Mouse (Mus musculus): ENCODE results near the gene Myrf. TPM values are rescaled to one million over a fixed set of nuclear protein-coding genes. Genes with fewer than 3 reads are reported as not detected.

The Myrf gene
- total and polyA plus RNA-seq, 2 experiments from 2014 or later, result 0.91 to 2.2 TPM

- no peaks in the 10 kb centered on the region for H3K27me3 ChIP-seq (ENCODE audit: insufficient read depth, low read length)
- H3K4me1 ChIP-seq (ENCODE audit: insufficient read depth, low read length), result peaks cover 10% of the 10 kb centered on the region; the same call in 1 of the 2 replicates
- H3K27ac ChIP-seq (ENCODE audit: low read depth, low read length), result peak overlapping the region; percentile 71
- no peak for TF ChIP-seq CTCF (IDR thresholded peaks at IDR 0.05)
- H3K9me3 ChIP-seq (ENCODE audit: low read length), result no peaks in the 10 kb centered on the region
- peak overlapping the region; percentile 80 for H3K4me3 ChIP-seq (ENCODE audit: low read depth, low read length)
- ATAC-seq (ENCODE audit: low FRiP score) (peak; percentile 1; the same call in 1 of the 2 replicates), DNase-seq (ENCODE audit: low spot score) (no peak)
- WGBS, result 4% methylated on average over 23 of the region's 23 CpGs
- peaks cover 32% of the 10 kb centered on the region for H3K36me3 ChIP-seq (ENCODE audit: insufficient read depth, low read length)
- H3K9ac ChIP-seq (replicated peaks; ENCODE audit: low read length, poor library complexity, severe bottlenecking), result peak overlapping the region; percentile 70
- peak overlapping the region; percentile 85 for H3K4me2 ChIP-seq (ENCODE audit: low read depth, low read length, poor library complexity, severe bottlenecking)
Measured at GRCm38 (mm10) chr19:10203146-10203847, 37.3 kb downstream of the Myrf start.

GRCm38 (mm10) chr19:10198723-10199122 is 41.8 kb downstream of the Myrf start:
- peaks cover 48% of the 10 kb centered on the region for H3K36me3 ChIP-seq (ENCODE audit: insufficient read depth, low read length)
- H3K4me2 ChIP-seq (ENCODE audit: low read depth, low read length, poor library complexity, severe bottlenecking), result no peak overlapping the region
- H3K9me3 ChIP-seq (ENCODE audit: low read length), result no peaks in the 10 kb centered on the region
- ATAC-seq (ENCODE audit: low FRiP score) (peak; percentile 57; the same call in 1 of the 2 replicates), DNase-seq (ENCODE audit: low spot score) (peak; percentile 94)
- peaks cover 4% of the 10 kb centered on the region; the same call in 1 of the 2 replicates for H3K4me1 ChIP-seq (ENCODE audit: insufficient read depth, low read length)
- H3K27me3 ChIP-seq (ENCODE audit: insufficient read depth, low read length), result no peaks in the 10 kb centered on the region
- no peak overlapping the region for H3K9ac ChIP-seq (replicated peaks; ENCODE audit: low read length, poor library complexity, severe bottlenecking)
- H3K27ac ChIP-seq (ENCODE audit: low read depth, low read length), result no peak overlapping the region
- 31% methylated on average over 3 of the region's 3 CpGs for WGBS
- peak; percentile 94 for TF ChIP-seq CTCF (IDR thresholded peaks at IDR 0.05)
- no peak overlapping the region for H3K4me3 ChIP-seq (ENCODE audit: low read depth, low read length)

GRCm38 (mm10) chr19:10198286-10198685 is 42.3 kb downstream of the Myrf start:
- peaks cover 52% of the 10 kb centered on the region for H3K36me3 ChIP-seq (ENCODE audit: insufficient read depth, low read length)
- H3K9ac ChIP-seq (replicated peaks; ENCODE audit: low read length, poor library complexity, severe bottlenecking), result no peak overlapping the region
- no peak for TF ChIP-seq CTCF (IDR thresholded peaks at IDR 0.05)
- H3K4me3 ChIP-seq (ENCODE audit: low read depth, low read length), result no peak overlapping the region
- DNase-seq (ENCODE audit: low spot score) (no peak), ATAC-seq (ENCODE audit: low FRiP score) (no peak)
- no peak overlapping the region for H3K27ac ChIP-seq (ENCODE audit: low read depth, low read length)
- H3K4me2 ChIP-seq (ENCODE audit: low read depth, low read length, poor library complexity, severe bottlenecking), result no peak overlapping the region
- H3K27me3 ChIP-seq (ENCODE audit: insufficient read depth, low read length), result no peaks in the 10 kb centered on the region
- H3K4me1 ChIP-seq (ENCODE audit: insufficient read depth, low read length), result peaks cover 3% of the 10 kb centered on the region; the same call in 1 of the 2 replicates
- H3K9me3 ChIP-seq (ENCODE audit: low read length), result no peaks in the 10 kb centered on the region
- WGBS, result 88% methylated on average over 2 of the region's 2 CpGs

GRCm38 (mm10) chr19:10197130-10197529 is 43.4 kb downstream of the Myrf start:
- Histone ChIP-seq H3K4me2 (ENCODE audit: low read depth, low read length, poor library complexity, severe bottlenecking) (no peak overlapping the region), H3K27me3 (ENCODE audit: insufficient read depth, low read length) (no peaks in the 10 kb centered on the region), H3K27ac (ENCODE audit: low read depth, low read length) (no peak overlapping the region), H3K9ac (replicated peaks; ENCODE audit: low read length, poor library complexity, severe bottlenecking) (no peak overlapping the region), H3K4me1 (ENCODE audit: insufficient read depth, low read length) (no peaks in the 10 kb centered on the region), H3K36me3 (ENCODE audit: insufficient read depth, low read length) (peaks cover 63% of the 10 kb centered on the region), H3K4me3 (ENCODE audit: low read depth, low read length) (no peak overlapping the region), H3K9me3 (ENCODE audit: low read length) (no peaks in the 10 kb centered on the region)
- TF ChIP-seq CTCF (IDR thresholded peaks at IDR 0.05), result no peak
- no peak for ATAC-seq (ENCODE audit: low FRiP score)
- no peak for DNase-seq (ENCODE audit: low spot score)
- WGBS, result 90% methylated on average over 4 of the region's 4 CpGs

GRCm38 (mm10) chr19:10195252-10195651 is 45.3 kb downstream of the Myrf start:
- Histone ChIP-seq H3K4me2 (ENCODE audit: low read depth, low read length, poor library complexity, severe bottlenecking) (no peak overlapping the region), H3K27ac (ENCODE audit: low read depth, low read length) (no peak overlapping the region), H3K4me1 (ENCODE audit: insufficient read depth, low read length) (no peaks in the 10 kb centered on the region), H3K36me3 (ENCODE audit: insufficient read depth, low read length) (peaks cover 54% of the 10 kb centered on the region), H3K9me3 (ENCODE audit: low read length) (no peaks in the 10 kb centered on the region), H3K27me3 (ENCODE audit: insufficient read depth, low read length) (no peaks in the 10 kb centered on the region), H3K9ac (replicated peaks; ENCODE audit: low read length, poor library complexity, severe bottlenecking) (no peak overlapping the region), H3K4me3 (ENCODE audit: low read depth, low read length) (no peak overlapping the region)
- 74% methylated on average over 5 of the region's 5 CpGs for WGBS
- DNase-seq (ENCODE audit: low spot score) (no peak), ATAC-seq (ENCODE audit: low FRiP score) (no peak)
- no peak for TF ChIP-seq CTCF (IDR thresholded peaks at IDR 0.05)

GRCm38 (mm10) chr19:10194337-10194736 is 46.2 kb downstream of the Myrf start:
- Histone ChIP-seq H3K4me2 (ENCODE audit: low read depth, low read length, poor library complexity, severe bottlenecking) (no peak overlapping the region), H3K27me3 (ENCODE audit: insufficient read depth, low read length) (no peaks in the 10 kb centered on the region), H3K4me3 (ENCODE audit: low read depth, low read length) (no peak overlapping the region), H3K9me3 (ENCODE audit: low read length) (no peaks in the 10 kb centered on the region), H3K36me3 (ENCODE audit: insufficient read depth, low read length) (peaks cover 50% of the 10 kb centered on the region), H3K27ac (ENCODE audit: low read depth, low read length) (no peak overlapping the region), H3K4me1 (ENCODE audit: insufficient read depth, low read length) (no peaks in the 10 kb centered on the region), H3K9ac (replicated peaks; ENCODE audit: low read length, poor library complexity, severe bottlenecking) (no peak overlapping the region)
- TF ChIP-seq CTCF (IDR thresholded peaks at IDR 0.05), result peak; percentile 38
- 86% methylated on average over 11 of the region's 11 CpGs for WGBS
- ATAC-seq (ENCODE audit: low FRiP score) (no peak), DNase-seq (ENCODE audit: low spot score) (no peak)

Data from midbrain, postnatal 0 days (tissue).